Mouse (Mus musculus): ENCODE results near the gene Gm3629.
A peak's percentile ranks its signal among the peaks of the same experiment; 100 is the strongest.
"Not testable (repeated sequence)": the region's sequence is repeated elsewhere in the genome, so short reads cannot be mapped to it uniquely, and the experiment has no call there.

The Gm3629 gene

DNA sequence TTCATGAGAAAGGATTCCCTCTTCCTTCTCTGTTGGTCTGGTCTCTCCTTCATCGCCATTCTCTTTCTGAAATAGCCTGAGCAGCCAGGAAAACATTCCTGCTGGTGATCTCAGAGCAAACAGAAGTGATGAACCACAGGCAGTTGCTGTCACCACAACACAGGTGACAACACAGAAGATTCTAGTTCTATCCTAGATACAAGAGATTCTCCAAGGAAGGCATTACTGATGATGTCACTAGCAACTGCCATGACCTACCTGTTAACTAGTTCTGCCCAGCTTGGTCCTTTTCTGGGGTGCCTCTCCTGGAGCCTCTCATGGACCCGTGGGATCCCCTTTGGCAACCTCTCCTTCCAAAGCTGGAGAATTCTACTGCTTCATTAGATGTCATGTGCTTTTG is at the start of gene Gm3629:
TSS of gene Gm3629 (minus strand) at position 101 of the 400 bp plus-strand sequence.
- DNase-seq = not testable (repeated sequence)

DNA sequence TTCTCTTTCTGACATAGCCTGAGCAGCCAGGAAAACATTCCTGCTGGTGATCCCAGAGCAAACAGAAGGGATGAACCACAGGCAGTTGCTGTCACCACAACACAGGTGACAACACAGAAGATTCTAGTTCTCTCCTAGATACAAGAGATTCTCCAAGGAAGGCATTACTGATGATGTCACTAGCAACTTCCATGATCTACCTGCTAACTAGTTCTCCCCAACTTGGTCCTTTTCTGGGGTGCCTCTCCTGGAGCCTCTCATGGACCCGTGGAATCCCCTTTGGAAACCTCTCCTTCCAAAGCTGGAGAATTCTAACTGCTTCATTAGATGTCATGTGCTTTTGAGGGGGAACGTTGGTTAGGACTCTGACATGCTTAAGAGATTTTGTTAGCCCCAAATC is 31.9 kb upstream of the Gm3629 start, which contains the start of gene Gm3460:
TSS of gene Gm3460 (minus strand) at position 101 of the 400 bp plus-strand sequence.
- DNase-seq = not testable (repeated sequence)

DNA sequence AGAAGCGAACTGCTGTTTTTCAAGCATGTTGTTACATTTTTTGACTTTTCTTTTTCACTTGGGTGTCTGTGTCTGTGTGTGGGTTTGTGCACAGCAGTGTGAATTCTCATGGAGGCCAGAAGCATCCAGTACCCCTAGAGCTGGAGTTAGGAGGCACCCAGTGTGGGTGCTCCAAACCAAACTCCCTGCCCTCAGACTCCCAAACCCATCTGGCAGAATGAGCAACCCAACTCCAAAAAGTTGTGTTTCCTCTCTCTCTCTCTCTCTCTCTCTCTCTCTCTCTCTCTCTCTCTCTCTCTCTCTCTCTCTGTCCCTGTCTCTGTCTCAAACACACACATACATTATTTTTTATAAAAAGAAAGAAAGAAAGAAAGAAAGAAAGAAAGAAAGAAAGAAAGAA is 16.0 kb upstream of the Gm3629 start:
- DNase-seq = peak; percentile 1 to 20

DNA sequence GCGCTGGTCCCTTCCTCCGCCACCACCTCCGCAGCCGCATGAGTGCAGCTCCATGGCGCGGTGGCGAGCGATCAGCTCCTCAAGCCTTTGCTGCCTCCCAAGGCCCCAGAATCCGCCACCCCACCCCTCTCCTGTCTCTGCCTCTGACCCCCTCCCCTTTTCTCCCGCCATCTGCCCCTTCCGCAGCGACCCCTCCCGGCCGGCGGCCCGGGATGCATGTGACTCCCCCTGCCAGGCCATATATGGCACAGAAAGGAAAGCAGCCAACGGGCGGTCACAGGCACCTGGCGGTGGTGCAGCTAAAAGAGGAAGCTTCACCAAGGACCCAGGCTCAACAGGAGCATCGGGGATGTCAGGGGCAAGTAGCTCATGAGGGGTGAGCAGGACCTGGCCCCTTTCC is 14.6 kb upstream of the Gm3629 start:
- DNase-seq = peak; percentile 1 to 25

DNA sequence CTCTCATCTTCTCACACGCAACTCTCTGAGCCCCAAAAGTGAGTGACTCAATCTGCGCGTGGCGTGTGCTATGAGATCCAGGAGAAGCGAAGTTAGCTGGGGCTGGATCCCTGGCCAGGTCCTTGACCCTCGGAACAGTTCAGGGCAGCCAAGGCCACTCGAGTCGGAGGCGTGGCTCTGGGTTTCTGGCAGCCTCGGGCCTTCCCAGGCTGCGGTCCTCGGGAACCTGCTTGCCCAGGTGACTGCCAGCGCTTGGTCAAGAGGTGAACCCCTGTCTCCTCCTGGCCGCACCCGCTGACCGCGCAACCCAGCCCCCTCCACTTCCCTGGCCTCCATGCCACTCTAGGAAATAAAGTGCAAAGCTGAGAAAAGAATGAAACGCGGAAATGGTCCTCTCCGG is 14.1 kb upstream of the Gm3629 start:
- peak; percentile 2 to 36 for DNase-seq

DNA sequence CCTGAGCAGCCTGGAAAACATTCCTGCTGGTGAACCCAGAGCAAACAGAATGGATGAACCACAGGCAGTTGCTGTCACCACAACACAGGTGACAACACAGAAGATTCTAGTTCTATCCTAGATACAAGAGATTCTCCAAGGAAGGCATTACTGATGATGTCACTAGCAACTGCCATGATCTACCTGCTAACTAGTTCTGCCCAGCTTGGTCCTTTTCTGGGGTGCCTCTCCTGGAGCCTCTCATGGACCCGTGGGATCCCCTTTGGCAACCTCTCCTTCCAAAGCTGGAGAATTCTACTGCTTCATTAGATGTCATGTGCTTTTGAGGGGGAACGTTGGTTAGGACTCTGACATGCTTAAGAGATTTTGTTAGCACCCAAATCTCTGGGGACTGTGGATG is 53.2 kb downstream of the Gm3629 start, which contains the start of gene Gm8356:
TSS of gene Gm8356 (minus strand) at position 101 of the 400 bp plus-strand sequence.
- not testable (repeated sequence) for DNase-seq
